Mouse (Mus musculus) thymus, adult 18-20 months (tissue): ENCODE data around the gene Skap1.
"Not testable (repeated sequence)": the region's sequence is repeated elsewhere in the genome, so short reads cannot be mapped to it uniquely, and the experiment has no call there.

Source experiments
- DNase-seq, 2 experiments: peaks; one replicate each; pipeline ENCODE4 v3.0.0; 2022; ENCODE audit warnings: mixed read lengths in 2 of 2

Skap1 gene

DNA sequence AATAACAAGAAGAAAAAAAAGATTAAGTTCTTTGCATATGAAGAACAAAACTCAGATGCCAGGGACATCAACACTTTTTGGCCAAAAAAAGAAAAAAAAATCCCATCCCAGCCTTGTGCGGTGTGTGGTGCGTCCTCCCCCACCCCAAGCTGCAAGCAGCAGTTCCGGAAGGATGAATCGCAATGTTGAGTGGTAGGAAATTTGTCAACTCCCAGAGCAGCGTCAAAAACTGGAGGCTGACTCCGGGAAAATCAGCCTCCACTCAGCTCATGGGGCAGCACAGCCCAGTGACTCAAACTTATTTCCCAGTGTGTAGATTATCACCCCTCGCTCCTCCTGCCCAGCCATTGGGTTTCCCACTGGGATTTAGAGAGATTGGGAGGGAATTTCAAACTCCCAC lies 297.6 kb downstream of the Skap1 start:
- no peak for DNase-seq

- no peak for DNase-seq
Observed at GRCm38 (mm10) chr11:96762742-96763470, 298.5 kb downstream of the Skap1 start.

DNA sequence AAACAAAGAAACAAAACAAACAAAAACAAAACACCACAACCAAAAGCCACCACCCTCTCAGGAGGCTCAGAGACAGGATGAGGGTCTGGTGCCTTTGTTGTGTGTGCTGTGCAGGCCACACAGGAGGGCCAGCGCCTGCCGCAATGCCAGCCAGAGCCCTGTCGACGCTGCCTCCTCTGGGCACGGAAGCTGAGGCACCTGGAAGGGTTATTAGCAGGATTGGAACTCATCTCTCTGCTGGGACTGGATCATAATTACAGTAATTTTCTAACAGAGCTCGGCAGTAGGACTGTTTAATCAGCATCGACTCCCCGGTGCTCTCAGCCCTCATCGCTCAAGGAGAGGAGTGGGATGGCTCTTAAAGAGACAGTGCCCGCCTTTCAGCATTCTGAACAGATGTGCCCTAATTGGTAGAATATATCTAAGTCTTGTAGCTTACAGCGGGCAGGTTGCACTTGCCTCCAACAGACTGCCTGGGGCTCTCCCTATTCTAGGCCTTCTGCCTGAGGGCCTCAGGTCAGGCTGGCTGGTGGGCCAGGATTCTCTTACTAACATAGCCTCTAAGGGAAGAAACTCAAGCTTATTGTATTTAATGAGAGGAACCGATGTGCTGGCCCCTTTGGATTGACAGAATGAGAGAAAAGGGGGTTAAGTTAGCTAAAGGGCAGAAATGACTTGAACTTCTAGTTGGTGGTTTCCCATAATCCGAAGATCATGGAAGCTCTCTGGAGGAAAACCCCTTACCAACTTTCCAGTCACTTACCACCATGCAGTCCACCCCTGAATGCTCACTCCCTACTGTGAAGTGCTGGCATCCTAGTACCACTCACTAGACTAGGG lies 300.3 kb downstream of the Skap1 start:
- no peak for DNase-seq

DNA sequence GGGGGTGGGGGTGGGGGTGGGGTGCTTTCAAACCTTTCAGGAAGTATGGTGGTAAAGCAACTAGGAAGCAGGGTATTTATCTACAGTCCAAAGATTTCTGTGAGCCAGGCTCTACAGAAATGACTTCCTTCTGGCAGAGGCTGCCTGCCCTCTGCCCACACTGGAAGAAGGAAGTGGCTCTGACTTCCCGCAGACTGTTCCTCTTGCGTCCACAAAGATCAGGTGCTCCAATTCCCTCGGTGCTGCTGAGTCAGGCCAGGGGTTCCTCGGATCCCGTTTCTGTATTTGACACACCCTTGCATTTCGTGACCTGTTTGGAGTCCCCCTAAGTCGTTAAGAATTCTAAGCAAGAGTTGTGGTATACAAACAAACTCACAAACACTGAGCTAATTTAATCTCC lies 301.3 kb downstream of the Skap1 start:
- no peak for DNase-seq

GRCm38 (mm10) chr11:96766555-96766954 lies 302.2 kb downstream of the Skap1 start:
- DNase-seq, result no peak

- DNase-seq, result no peak
Observed at GRCm38 (mm10) chr11:96767096-96767495, 302.7 kb downstream of the Skap1 start.

- DNase-seq, result no peak
Observed at GRCm38 (mm10) chr11:96768240-96768639, 303.8 kb downstream of the Skap1 start.

DNA sequence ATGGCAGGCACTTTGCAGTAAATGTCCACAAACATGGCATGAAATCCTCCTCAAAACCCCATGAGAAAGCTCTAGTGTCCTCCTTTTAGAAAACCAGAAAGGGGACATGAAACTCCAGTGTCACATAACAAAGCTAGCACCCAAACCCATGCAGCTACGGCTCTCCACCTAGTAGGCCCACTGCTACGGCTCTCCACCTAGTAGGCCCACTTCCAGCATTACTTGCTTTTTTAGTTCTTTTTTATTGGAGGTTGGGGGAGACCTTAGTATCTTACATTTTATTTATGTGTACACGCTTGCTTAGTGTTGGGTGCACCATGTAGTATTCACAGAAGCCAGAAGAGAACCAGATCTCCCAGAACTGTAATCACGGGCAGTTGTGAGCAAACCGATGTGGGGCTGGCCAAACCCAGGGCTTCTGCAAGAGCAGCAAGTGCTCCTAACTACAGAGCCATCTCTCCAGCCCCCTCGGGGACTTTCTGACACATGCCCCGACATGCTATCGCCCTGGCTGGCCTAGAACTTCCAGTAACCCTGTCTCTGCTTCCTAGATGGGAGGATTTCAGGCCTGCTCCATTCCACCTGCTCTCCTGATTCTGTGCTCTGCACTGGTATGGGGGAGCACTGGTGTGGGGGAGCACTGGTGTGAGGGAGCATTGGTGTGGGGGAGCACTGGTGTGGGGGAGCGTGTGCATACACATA lies 307.0 kb downstream of the Skap1 start:
- DNase-seq, result no peak

GRCm38 (mm10) chr11:96772413-96772812 lies 308.0 kb downstream of the Skap1 start:
- DNase-seq, result no peak

- no peak for DNase-seq
Observed at GRCm38 (mm10) chr11:96774536-96774935, 310.1 kb downstream of the Skap1 start.

DNA sequence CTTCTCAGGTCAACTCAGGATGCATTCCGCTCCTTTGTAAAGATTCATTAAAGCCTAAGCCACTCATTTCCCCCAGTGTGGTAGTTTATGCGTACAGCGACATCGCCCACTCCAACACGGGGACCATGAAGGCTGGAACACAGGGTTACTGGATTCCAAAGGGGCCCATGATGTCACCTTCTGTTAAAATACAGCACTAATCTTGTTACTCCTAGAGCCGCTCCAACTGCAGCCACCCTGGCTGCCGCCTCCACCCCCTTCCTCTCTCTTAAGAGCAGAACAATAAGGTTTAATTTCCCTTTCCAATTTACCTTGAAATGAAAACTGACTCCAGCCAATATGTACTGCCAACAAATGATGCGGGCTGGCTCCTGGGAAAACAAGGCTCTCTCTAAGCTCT lies 310.7 kb downstream of the Skap1 start:
- no peak for DNase-seq

GRCm38 (mm10) chr11:96775665-96776064 lies 311.3 kb downstream of the Skap1 start:
- DNase-seq, result no peak

DNA sequence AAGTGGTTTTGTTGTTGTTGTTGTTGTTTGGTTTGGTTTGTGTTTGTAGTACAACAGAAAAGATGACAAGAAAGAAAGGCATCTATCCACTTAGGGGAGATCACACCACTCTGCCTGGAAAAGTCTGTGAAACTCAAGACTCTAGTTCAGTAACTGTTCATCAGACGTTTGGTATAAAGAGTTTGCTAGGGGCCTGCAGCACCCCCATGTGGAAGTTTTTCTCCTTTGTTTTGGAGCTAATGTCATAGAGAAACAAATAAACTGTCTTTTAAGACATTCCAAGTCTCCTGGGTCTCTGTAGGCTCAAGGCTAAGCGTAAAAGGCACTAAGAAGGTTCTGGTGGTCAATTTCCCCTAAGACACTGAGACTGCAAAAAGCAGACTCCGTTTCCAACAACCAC lies 311.7 kb downstream of the Skap1 start:
- DNase-seq, result no peak

- peak; percentile 94 to 97 for DNase-seq
Observed at GRCm38 (mm10) chr11:96776968-96777962, 312.9 kb downstream of the Skap1 start, which contains the start of gene Snx11. Gene Snx11, minus strand, starts transcription at chr11:96777559.

- not testable (repeated sequence) for DNase-seq
Observed at GRCm38 (mm10) chr11:96778061-96778627, 313.8 kb downstream of the Skap1 start.

DNA sequence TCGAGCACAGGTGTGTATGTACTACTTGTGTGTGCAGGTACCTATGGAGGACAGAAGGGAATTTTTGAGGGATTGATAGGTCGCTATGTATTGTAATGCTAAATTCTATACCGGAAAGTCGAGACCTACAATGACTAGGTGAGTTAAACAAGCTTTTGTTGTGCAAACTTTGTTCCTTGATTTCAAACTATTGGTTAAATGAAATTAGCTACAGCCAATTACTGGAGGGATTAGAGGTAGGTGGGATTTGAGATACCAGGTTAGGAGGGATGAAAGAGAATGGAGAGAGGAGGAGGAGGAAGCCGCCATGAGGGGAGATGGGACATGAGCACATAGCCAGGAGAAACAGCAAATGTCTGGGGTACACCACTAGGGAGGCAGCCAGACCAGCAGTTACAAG lies 315.9 kb downstream of the Skap1 start:
- DNase-seq, result no peak

DNA sequence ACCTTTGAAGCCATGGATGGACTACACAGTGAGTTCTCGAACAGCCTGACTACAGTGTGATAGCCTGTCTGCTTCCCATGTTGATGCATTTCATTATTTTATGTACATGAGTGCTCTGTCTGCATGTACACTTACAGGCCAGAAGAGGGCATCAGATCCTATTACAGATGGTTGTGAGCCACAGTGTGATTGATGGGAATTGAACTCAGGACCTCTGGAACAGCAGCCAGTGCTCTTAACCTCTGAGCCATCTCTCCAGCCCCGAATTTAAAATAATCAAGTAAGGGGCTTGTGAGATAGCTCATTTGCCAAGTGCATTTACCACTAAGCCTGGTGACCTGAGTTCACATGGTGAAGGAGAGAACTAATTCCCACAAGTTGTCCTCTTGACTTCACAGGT lies 317.0 kb downstream of the Skap1 start:
- no peak for DNase-seq

DNA sequence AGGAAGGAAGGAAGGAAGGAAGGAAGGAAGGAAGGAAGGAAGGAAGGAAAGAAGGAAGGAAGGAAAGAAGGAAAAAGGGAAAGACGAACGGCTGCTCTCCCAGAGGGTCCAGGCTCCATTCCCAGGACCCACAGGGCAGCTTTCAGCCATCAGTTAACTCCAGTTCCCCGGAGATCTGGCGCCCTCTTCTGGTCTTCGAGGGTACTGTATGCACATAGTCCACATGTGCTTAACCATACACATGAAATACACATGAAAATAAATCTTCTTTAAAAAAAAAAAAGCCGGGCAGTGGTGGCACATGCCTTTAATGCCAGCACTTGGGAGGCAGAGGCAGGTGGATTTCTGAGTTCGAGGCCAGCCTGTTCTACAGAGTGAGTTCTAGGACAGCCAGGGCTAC lies 320.5 kb downstream of the Skap1 start:
- peak in 1 of 2 experiments; percentile 40 for DNase-seq

- no peak for DNase-seq
Observed at GRCm38 (mm10) chr11:96786731-96787450, 322.5 kb downstream of the Skap1 start.

GRCm38 (mm10) chr11:96788871-96789795 lies 324.7 kb downstream of the Skap1 start, which contains the start of gene Cbx1:
Gene Cbx1, plus strand, starts transcription at chr11:96789127.
- DNase-seq, result peak; percentile 84 to 87
